Mouse (Mus musculus) midbrain, embryonic 12.5 days (tissue): Measurements from ENCODE around the gene Mtfp1. TPM values are rescaled to one million over a fixed set of nuclear protein-coding genes. Genes with fewer than 3 reads are reported as not detected.
"Not testable (repeated sequence)": the region's sequence is repeated elsewhere in the genome, so short reads cannot be mapped to it uniquely, and the experiment has no call there.

ENCODE experiments used
- ATAC-seq: fragments of 200-750 bp; cut with Nextera tagmentation; 2 replicates; pipeline ENCODE4 v1.8.0; 2017; ENCODE audit warnings: low read depth, moderate TSS enrichment, moderate library complexity; ENCODE audit not compliant: low FRiP score
- H3K27ac ChIP-seq: fragments of 300-500 bp; sonication (generic); replicated peaks from 2 replicates; pipeline ENCODE4 v1.5.1; 2016; ENCODE audit warnings: mild to moderate bottlenecking
- H3K27me3 ChIP-seq: fragments of 300-500 bp; sonication (generic); 2 replicates; pipeline ENCODE4 v1.6.1; 2016; ENCODE audit warnings: mild to moderate bottlenecking
- H3K36me3 ChIP-seq: fragments of 300-500 bp; sonication (generic); 2 replicates; pipeline ENCODE4 v1.6.1; 2016
- H3K4me1 ChIP-seq: fragments of 300-500 bp; sonication (generic); 2 replicates; pipeline ENCODE4 v1.6.1; 2016
- H3K4me2 ChIP-seq: fragments of 300-500 bp; sonication (generic); replicated peaks from 2 replicates; pipeline ENCODE4 v1.6.1; 2016; ENCODE audit warnings: mild to moderate bottlenecking, moderate library complexity
- H3K4me3 ChIP-seq: fragments of 300-500 bp; sonication (generic); 2 replicates; pipeline ENCODE4 v1.5.1; 2016; ENCODE audit warnings: mild to moderate bottlenecking
- H3K9ac ChIP-seq: fragments of 300-500 bp; sonication (generic); replicated peaks from 2 replicates; pipeline ENCODE4 v1.6.1; 2016; ENCODE audit warnings: mild to moderate bottlenecking, moderate library complexity
- H3K9me3 ChIP-seq: fragments of 300-500 bp; sonication (generic); 2 replicates; pipeline ENCODE4 v1.6.1; 2016; ENCODE audit warnings: mild to moderate bottlenecking
- WGBS: fragments of 180-500 bp; shearing (Covaris S2); methylation state at CpG from one replicate; pipeline ENCODE4 v1.1.7; 2016; 5-methylcytosine and 5-hydroxymethylcytosine counted together
- polyA plus RNA-seq: library from polyadenylated mRNA; unstranded; fragments of >200 nt; fragmentation: Nextera tagmentation; extraction: Ambion mirVana; gene quantifications from 2 replicates; pipeline ENCODE4 v1.2.1, GENCODE M21; 2016

The Mtfp1 gene
- 5.3 and 5.9 TPM in 2 replicates for polyA plus RNA-seq

DNA sequence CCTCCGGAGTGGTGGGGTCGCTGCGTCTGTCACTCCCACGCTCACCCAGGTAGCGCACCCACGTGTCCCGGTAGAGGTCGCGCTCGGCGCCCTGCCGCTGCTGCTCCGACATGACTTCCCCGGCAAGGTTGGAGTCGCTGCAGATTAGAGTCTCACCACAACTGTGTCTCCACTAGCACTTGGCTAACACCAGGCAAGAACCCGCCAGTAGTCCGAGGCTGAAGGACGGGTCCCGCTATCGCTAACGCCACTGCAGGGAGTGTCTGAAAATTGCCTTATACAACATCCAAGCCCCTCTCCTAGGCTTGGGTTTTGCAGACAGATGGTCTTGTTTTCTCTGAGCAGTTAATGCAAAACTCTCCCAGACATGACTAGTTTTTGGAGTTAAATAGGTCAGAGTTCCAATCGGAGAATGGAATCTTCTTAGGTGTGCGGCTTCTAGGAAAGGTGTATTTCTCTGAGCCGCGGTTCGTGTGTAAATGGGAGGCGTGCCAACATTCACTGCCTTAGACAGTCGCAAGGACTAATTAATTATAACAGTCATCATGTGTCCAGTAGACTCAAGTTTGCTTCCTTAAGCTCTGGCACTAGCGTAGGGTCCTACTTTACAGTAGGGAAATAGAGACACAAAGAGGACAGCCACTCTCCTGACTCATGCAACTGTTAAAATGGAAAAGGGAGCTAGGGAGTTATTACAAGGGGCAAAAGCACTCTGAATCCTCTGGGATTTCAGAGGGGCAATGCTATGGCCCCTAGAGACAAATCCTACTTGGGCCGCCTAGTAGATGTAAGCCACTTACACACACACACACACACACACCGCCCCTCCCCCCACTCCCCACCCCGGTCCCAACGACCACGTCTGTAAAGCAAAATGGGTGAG lies at the start of gene Mtfp1:
Mtfp1 (minus strand) TSS at position 275 of the 883 bp plus-strand sequence.
- H3K27me3 ChIP-seq = no peaks in the 10 kb centered on the region
- H3K9me3 ChIP-seq = no peaks in the 10 kb centered on the region
- peak within 1 kb of the TSS; percentile 58 for H3K9ac ChIP-seq
- peaks cover 26% of the 10 kb centered on the region for H3K4me1 ChIP-seq
- WGBS = 7% methylated on average over 34 of the region's 34 CpGs
- H3K4me2 ChIP-seq = peak within 1 kb of the TSS; percentile 88
- H3K4me3 ChIP-seq = peak within 1 kb of the TSS; percentile 58
- H3K27ac ChIP-seq = peak within 1 kb of the TSS; percentile 85
- peaks cover 14% of the 10 kb centered on the region for H3K36me3 ChIP-seq
- peak; percentile 23; the same call in 1 of the 2 replicates for ATAC-seq

DNA sequence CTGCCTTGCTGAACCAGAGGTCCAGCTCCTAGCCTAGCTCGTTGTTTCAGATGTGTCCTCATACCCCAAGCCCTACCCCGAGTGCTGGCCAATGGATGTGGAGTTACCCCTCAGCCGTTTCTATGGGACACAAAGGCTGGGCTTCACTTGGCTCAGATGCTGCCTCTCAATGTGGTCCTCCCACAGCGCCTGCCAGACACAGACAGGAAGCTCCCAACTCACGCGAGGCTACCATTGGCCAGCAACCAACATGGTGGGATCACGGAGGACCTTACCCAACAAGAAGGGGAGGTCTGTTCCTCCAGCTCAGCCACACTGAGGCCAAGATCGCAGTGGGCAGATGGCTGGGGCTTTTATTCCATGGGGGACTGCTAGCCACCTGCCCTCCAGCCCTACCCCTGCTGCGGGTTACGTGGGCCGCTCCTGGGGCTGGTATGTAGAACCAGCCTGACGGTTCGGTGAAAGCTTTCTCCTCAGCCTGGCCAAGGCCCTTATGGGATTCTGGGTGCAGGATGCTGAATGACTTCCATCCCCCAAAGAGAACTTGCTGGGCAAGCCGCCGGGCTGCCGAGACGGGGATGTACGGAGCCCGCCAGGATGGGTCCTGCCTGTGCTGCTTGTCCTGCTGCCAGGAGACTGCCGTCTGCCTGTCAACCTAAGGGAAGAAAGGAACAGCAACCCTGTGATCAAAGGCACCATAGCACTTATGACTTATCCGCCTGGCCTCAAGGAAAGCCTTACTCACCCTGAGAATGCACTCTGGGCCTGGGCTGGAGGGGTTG lies 48.2 kb upstream of the Mtfp1 start:
- WGBS = 95% methylated on average over 21 of the region's 21 CpGs
- H3K27me3 ChIP-seq = no peaks in the 10 kb centered on the region
- H3K36me3 ChIP-seq = peaks cover 64% of the 10 kb centered on the region
- no peak overlapping the region for H3K27ac ChIP-seq
- no peak overlapping the region for H3K4me3 ChIP-seq
- no peak overlapping the region for H3K4me2 ChIP-seq
- no peak for ATAC-seq
- no peaks in the 10 kb centered on the region for H3K4me1 ChIP-seq
- no peak overlapping the region for H3K9ac ChIP-seq
- no peaks in the 10 kb centered on the region for H3K9me3 ChIP-seq

DNA sequence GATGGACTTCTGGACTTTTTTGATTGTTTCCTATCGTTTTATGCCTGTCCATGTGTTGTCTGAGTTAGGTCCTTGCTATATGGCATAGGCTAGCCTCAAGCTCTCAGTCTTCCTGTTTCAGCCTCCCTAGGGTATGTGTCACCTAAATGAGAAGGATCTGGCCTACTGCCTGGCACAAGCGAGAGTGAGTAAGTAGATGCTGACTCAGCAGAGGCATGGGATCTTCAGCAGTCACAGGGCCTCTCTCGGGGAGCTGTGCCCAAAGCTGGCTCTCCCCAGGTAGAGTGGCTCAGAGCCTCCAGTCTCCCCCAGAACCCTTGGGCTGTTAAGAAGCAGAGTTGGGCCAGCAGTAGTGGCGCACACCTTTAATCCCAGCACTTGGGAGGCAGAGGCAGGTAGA lies 47.1 kb upstream of the Mtfp1 start:
- Histone ChIP-seq H3K4me2 (no peak overlapping the region), H3K9me3 (no peaks in the 10 kb centered on the region), H3K27ac (no peak overlapping the region), H3K27me3 (no peaks in the 10 kb centered on the region), H3K36me3 (peaks cover 69% of the 10 kb centered on the region), H3K9ac (no peak overlapping the region), H3K4me1 (peaks cover 3% of the 10 kb centered on the region; the same call in 1 of the 2 replicates), H3K4me3 (no peak overlapping the region)
- 86% methylated on average over 4 of the region's 4 CpGs for WGBS
- ATAC-seq = no peak

DNA sequence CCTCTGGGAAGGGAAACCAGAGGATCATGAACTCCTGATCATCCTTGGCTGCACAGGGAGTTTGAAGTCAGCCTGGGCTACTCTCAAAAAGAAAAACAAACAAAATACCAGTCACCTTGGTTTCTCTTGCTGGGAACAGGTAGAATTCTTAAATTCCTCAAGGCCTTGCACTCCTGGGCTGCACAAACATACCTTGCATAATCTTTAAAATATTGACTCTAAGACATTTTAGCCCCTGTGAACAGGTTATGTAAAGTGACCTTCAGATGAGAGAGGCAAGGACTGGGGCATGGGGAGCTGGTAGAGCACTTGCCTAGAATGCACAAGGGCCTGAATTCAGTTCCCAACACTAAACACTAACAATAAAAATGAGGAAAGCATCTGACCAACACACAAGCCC lies 46.3 kb upstream of the Mtfp1 start:
- Histone ChIP-seq H3K9ac (no peak overlapping the region), H3K4me1 (peaks cover 11% of the 10 kb centered on the region), H3K36me3 (peaks cover 74% of the 10 kb centered on the region)

DNA sequence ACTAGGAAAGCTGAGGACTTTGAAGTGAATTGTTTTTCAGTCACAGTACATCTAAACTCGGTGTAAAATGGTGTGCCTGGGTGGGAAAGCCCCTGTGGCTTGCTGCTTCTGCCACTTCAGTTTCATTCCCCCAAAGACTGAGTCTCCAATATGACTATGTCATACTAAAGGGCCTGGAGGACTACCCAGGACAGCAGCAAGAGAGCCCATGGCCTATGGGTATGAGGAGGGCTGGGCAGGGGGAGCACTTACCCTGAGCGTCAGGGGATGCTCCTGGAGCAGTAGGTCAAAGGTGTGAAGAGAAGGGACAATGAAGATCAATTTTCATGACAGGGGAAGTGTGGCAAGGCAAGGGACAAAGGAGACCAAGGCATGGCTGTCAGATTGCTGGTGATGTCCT lies 43.7 kb upstream of the Mtfp1 start:
- Histone ChIP-seq H3K4me2 (no peak overlapping the region), H3K4me1 (peaks cover 20% of the 10 kb centered on the region), H3K4me3 (no peak overlapping the region), H3K27me3 (no peaks in the 10 kb centered on the region), H3K36me3 (peaks cover 67% of the 10 kb centered on the region), H3K9ac (no peak overlapping the region), H3K9me3 (no peaks in the 10 kb centered on the region), H3K27ac (no peak overlapping the region)
- ATAC-seq = no peak
- WGBS = 68% methylated on average over 2 of the region's 2 CpGs

More for the DNA sequence above, 46.3 kb upstream of the Mtfp1 start:
- H3K4me2 ChIP-seq = no peak overlapping the region
- no peak for ATAC-seq
- no peaks in the 10 kb centered on the region for H3K9me3 ChIP-seq
- no peak overlapping the region for H3K27ac ChIP-seq
- no peaks in the 10 kb centered on the region for H3K27me3 ChIP-seq
- no peak overlapping the region for H3K4me3 ChIP-seq

DNA sequence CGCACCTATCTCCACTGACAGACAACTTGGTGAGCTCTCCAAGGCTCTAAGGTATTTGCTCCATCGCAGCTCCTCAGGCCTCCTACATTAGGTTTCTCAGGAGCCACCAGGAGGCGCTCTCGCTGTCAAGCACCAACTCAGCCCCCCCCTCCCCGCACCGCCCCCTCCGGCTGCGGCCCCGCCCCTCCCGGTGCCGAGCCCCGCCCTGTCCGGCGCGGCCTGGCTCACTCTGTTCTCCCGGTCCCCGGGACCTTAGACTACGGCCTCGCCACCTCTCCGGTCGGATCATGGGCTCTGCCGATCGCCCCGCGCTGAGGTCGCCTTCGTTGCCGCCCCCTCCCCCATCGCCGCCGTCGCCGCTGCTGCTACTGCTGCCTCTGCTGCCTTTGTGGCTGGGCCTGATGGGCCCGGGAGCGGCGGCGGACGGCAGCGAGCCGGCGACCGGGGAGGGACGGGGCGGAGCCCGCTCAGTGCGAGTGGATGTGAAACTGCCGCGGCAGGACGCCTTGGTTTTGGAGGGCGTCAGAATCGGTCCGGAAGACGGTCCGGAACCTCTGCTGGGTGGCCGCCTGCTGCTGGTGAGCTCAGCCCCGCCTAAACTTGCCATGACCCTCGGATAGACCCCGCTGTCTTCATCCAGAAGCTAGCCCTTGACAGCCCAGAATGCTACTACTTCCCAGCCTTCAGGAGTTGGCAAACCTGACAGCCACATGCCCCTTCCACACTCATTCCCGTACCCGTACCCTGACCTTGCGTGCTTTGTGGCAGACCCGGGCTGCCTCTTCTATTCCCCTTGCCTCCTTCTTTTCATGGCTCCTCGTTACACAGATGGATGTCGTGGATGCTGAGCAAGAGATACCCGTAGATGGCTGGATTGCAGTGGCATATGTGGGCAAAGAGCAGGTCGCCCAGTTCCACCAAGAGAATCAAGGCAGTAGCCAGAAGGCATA lies 40.0 kb upstream of the Mtfp1 start, which contains the start of gene Rnf215:
Rnf215 (plus strand) TSS at position 217 of the 950 bp plus-strand sequence.
- WGBS = 2% methylated on average over 66 of the region's 66 CpGs
- Histone ChIP-seq H3K4me2 (peak within 1 kb of the TSS; percentile 77), H3K9ac (peak within 1 kb of the TSS; percentile 97), H3K27ac (peak within 1 kb of the TSS; percentile 86), H3K27me3 (peaks cover 2% of the 10 kb centered on the region; the same call in 1 of the 2 replicates), H3K36me3 (peaks cover 30% of the 10 kb centered on the region), H3K9me3 (0 out of 2 replicates have a peak, but pooled peaks cover 3% of the 10 kb centered on the region), H3K4me1 (peaks cover 20% of the 10 kb centered on the region), H3K4me3 (peak within 1 kb of the TSS; percentile 90)
- ATAC-seq = peak; percentile 94

DNA sequence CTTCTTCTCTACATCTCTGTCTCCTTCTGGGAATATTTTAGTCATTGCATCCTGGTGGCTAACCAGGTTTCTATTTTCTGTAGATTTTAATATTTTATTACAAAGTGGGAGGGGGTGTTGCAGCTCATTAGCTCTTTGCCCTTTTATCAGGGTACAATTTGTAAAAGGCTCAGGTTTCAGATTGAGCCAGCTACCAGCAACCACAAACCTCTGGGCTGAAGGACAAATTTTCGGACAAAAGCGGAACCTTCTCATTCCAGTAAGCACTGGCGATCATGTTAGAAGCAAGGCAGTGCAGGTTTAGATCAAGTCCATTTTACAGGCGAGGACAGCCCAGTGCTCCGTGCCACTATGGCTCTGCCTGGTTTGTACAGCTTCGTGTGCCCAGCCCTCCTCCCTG lies 39.2 kb upstream of the Mtfp1 start:
- peak overlapping the region; percentile 90; the same call in 1 of the 2 replicates for H3K4me3 ChIP-seq

DNA sequence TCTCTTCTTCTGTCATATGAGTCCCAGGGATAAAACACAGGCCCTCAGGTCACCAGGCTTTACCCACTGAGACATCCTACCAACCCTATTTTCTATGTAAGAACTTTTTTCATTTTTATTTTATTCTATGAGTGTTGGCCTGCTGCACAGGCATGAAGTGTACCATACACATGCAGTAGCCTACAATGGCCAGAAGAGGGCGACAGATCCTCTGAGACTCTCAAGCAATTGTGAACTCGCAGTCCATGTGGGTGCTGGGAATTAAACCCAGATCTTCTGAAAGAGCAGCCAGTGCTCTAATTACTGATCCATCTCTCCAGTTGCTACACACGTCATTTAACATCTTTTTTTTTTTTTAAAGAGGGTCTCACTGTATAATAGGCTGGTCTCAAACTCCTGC lies 38.2 kb upstream of the Mtfp1 start:
- Histone ChIP-seq H3K27me3 (peaks cover 4% of the 10 kb centered on the region; the same call in 1 of the 2 replicates), H3K4me1 (peaks cover 20% of the 10 kb centered on the region), H3K36me3 (peaks cover 13% of the 10 kb centered on the region; the same call in 1 of the 2 replicates), H3K4me3 (no peak overlapping the region), H3K4me2 (no peak overlapping the region), H3K9ac (no peak overlapping the region), H3K9me3 (0 out of 2 replicates have a peak, but pooled peaks cover 3% of the 10 kb centered on the region), H3K27ac (no peak overlapping the region)
- whole genome bisulfite sequencing = 52% methylated on average over 3 of the region's 3 CpGs
- no peak for ATAC-seq

More for the DNA sequence above, 39.2 kb upstream of the Mtfp1 start:
- 63% methylated on average over 6 of the region's 6 CpGs for WGBS
- peaks cover 4% of the 10 kb centered on the region; the same call in 1 of the 2 replicates for H3K27me3 ChIP-seq
- ATAC-seq = no peak; the same call in 1 of the 2 replicates
- H3K4me2 ChIP-seq = 0 out of 2 replicates have a peak overlapping the region, but pooled peaks have one; percentile 77
- peaks cover 20% of the 10 kb centered on the region for H3K4me1 ChIP-seq
- H3K9me3 ChIP-seq = 0 out of 2 replicates have a peak, but pooled peaks cover 3% of the 10 kb centered on the region
- peaks cover 22% of the 10 kb centered on the region for H3K36me3 ChIP-seq
- H3K27ac ChIP-seq = no peak overlapping the region
- peak overlapping the region; percentile 97; the same call in 1 of the 2 replicates for H3K9ac ChIP-seq

DNA sequence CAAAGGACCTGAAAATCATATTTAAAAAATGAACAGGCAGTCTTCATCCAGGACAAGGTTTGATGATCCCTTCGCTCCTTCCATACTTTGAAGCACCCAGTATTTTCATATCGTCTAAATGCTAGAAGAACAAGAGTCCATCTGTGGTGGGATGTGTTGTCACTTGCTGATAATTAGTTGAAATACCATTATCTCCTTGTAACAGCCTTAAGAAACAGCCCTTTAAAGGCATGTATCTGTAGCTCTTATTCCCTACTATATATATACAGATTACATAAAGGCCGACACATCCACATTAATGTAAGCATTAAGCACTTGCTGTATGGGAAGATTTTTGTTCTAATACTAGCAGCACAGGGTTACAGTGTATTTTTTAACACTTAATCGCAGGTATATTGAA lies 33.2 kb upstream of the Mtfp1 start:
- not testable (repeated sequence) for H3K36me3 ChIP-seq, H3K27ac ChIP-seq, H3K4me1 ChIP-seq, ATAC-seq, H3K4me2 ChIP-seq, H3K9ac ChIP-seq, H3K27me3 ChIP-seq, H3K9me3 ChIP-seq, H3K4me3 ChIP-seq
- 92% methylated on average over 4 of the region's 4 CpGs for WGBS

DNA sequence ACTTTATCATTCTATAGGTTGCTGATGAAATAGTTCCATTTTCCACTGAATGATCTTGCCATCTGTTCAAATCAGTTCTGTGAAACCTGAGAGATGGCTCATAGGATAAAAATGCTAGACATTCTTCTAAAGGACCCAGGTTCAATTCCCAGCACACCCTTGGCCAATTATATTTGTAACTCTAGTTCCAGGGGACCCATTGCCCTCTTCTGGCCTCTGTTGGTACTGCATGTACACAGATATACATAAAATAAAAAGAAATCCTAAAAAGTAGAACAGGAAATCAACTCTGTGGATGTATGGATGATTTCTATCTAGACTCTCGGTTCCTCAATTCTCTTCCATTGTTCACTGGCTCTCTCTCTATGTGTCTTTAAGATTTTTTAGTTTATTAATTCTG lies 31.8 kb upstream of the Mtfp1 start:
- Histone ChIP-seq H3K4me3 (no peak overlapping the region), H3K27me3 (peaks cover 4% of the 10 kb centered on the region; the same call in 1 of the 2 replicates), H3K4me1 (no peaks in the 10 kb centered on the region), H3K36me3 (no peaks in the 10 kb centered on the region), H3K27ac (no peak overlapping the region), H3K9ac (no peak overlapping the region), H3K4me2 (no peak overlapping the region), H3K9me3 (peaks cover 3% of the 10 kb centered on the region; the same call in 1 of the 2 replicates)
- no peak for ATAC-seq
- 87% methylated on average over 1 of the region's 1 CpGs for whole genome bisulfite sequencing

DNA sequence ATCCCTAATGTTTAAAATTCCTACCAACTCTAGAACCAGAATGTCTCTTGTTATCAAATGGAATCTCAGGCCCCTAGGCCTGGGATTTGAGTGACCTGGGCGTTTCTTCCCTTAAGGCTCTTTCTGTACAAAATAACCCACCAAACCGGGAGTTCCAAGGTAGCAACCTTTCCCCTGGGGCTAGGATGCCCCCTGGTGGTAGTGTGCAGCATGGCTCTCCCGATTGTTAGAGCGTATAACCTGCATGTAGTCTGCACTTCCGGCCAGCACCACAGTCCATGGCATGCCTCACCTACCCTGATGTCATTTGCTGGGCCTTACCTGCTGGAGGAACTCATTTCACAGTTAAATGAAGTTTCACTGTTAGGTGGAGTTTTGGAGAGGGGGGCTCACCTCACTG lies 28.7 kb upstream of the Mtfp1 start:
- Histone ChIP-seq H3K4me3 (no peak overlapping the region), H3K9me3 (peaks cover 3% of the 10 kb centered on the region; the same call in 1 of the 2 replicates), H3K27ac (no peak overlapping the region), H3K36me3 (no peaks in the 10 kb centered on the region), H3K27me3 (peaks cover 12% of the 10 kb centered on the region), H3K4me2 (no peak overlapping the region), H3K4me1 (no peaks in the 10 kb centered on the region), H3K9ac (no peak overlapping the region)
- no peak for ATAC-seq
- 67% methylated on average over 5 of the region's 5 CpGs for WGBS
